Mouse (Mus musculus) embryonic stem cell, embryonic (primary cell): ENCODE measurements around the gene Nhp2.

Source experiments
- CTCF ChIA-PET, 4 experiments: fragments of 300-600 bp in 2 of 4; fragments of 350-600 bp in 2 of 4; sonication (Branson Sonifier 250); formaldehyde crosslinking; loops; one replicate each; lab custom pipeline; 2022; ENCODE audit warnings: inconsistent platforms in 2 of 4; lab: Charles Lee
- POLR2A ChIA-PET, 4 experiments: fragments of 300-600 bp in 2 of 4; fragments of 350-600 bp in 2 of 4; sonication (Branson Sonifier 250); formaldehyde crosslinking; loops; one replicate each; lab custom pipeline; 2022; ENCODE audit warnings: antibody characterized with exemption in 4 of 4, inconsistent platforms in 1 of 4; lab: Charles Lee

Gene Nhp2

GRCm38 (mm10) chr11:51649111-51649888 is 29.8 kb downstream of the Nhp2 start:
- POLR2A ChIA-PET: interaction anchor here (0.7 to 56.0 kb wide), 38 partner anchors 9 to 1437 kb away, joined by 3 to 3635 read pairs (median 11); partner anchors contain the start of genes Hnrnpab (in 4 of the 4), 0610009B22Rik (in 3 of the 4), Nhp2 (in 3 of the 4) and Phykpl (in 3 of the 4)

GRCm38 (mm10) chr11:51649889-51650199 is 30.3 kb downstream of the Nhp2 start:
- CTCF ChIA-PET: interaction anchor here (0.6 to 3.5 kb wide), 17 partner anchors 12 to 65 kb away, joined by 3 to 19 read pairs (median 4); partner anchors contain the start of genes Phykpl (in 1 of the 4) and Rmnd5b (in 1 of the 4)

More at GRCm38 (mm10) chr11:51649111-51649888, 29.8 kb downstream of the Nhp2 start:
- CTCF ChIA-PET: interaction anchor here (0.6 to 3.5 kb wide), 17 partner anchors 11 to 65 kb away, joined by 3 to 19 read pairs (median 4); partner anchors contain the start of genes Phykpl (in 1 of the 4) and Rmnd5b (in 1 of the 4)

GRCm38 (mm10) chr11:51650261-51650660 is 30.7 kb downstream of the Nhp2 start:
- ChIA-PET POLR2A (interaction anchor here (0.8 to 56.0 kb wide), 34 partner anchors 8 to 113 kb away, joined by 3 to 3635 read pairs (median 12); partner anchors contain the start of genes Hnrnpab (in 4 of the 4), 0610009B22Rik (in 3 of the 4), Nhp2 (in 3 of the 4) and Phykpl (in 3 of the 4)), CTCF (interaction anchor here (0.7 to 3.5 kb wide), 17 partner anchors 11 to 66 kb away, joined by 3 to 19 read pairs (median 4); partner anchors contain the start of genes Phykpl (in 1 of the 4) and Rmnd5b (in 1 of the 4))

More at GRCm38 (mm10) chr11:51649889-51650199, 30.3 kb downstream of the Nhp2 start:
- POLR2A ChIA-PET: interaction anchor here (0.8 to 56.0 kb wide), 34 partner anchors 8 to 114 kb away, joined by 3 to 3635 read pairs (median 12); partner anchors contain the start of genes Hnrnpab (in 4 of the 4), 0610009B22Rik (in 3 of the 4), Nhp2 (in 3 of the 4) and Phykpl (in 3 of the 4)

GRCm38 (mm10) chr11:51650691-51651515 is 31.4 kb downstream of the Nhp2 start, which contains the start of the genes N4bp3 and D930048N14Rik:
Gene N4bp3, minus strand, starts transcription at chr11:51650842.
Gene D930048N14Rik, plus strand, starts transcription at chr11:51650954.
- POLR2A ChIA-PET: interaction anchor here (0.5 to 56.0 kb wide), 32 partner anchors 7 to 618 kb away, joined by 3 to 3635 read pairs (median 12); partner anchors contain the start of genes 0610009B22Rik (in 3 of the 4), Hnrnpab (in 3 of the 4), Nhp2 (in 3 of the 4) and Phykpl (in 3 of the 4)
- CTCF ChIA-PET: interaction anchor here in 3 of 4 experiments (0.7 to 3.5 kb wide), 13 partner anchors 11 to 415 kb away, joined by 3 to 19 read pairs (median 4); partner anchors contain the start of genes Phykpl (in 1 of the 3) and Rmnd5b (in 1 of the 3)

- ChIA-PET CTCF (interaction anchor here in 2 of 4 experiments (0.6 to 1.2 kb wide), 5 partner anchors 17 to 36 kb away, joined by 3 read pairs; no protein-coding TSS in a partner anchor), POLR2A (interaction anchor here in 3 of 4 experiments (0.6 to 13.3 kb wide), 14 partner anchors 9 to 165 kb away, joined by 3 to 252 read pairs (median 6); partner anchors contain the start of genes 0610009B22Rik (in 2 of the 3), Hnrnpab (in 2 of the 3), D930048N14Rik (in 1 of the 3) and N4bp3 (in 1 of the 3))
These were observed 33.4 kb downstream of the Nhp2 start for GRCm38 (mm10) chr11:51652889-51653418.

GRCm38 (mm10) chr11:51653736-51654135 is 34.2 kb downstream of the Nhp2 start:
- ChIA-PET POLR2A (interaction anchor here in 3 of 4 experiments (0.8 to 13.3 kb wide), 11 partner anchors 8 to 110 kb away, joined by 3 to 252 read pairs (median 6); partner anchors contain the start of genes 0610009B22Rik (in 2 of the 3), Hnrnpab (in 2 of the 3), D930048N14Rik (in 1 of the 3) and N4bp3 (in 1 of the 3)), CTCF (interaction anchor here in 3 of 4 experiments (0.6 to 1.4 kb wide), 3 partner anchors 16 to 38 kb away, joined by 3 to 4 read pairs (median 3); no protein-coding TSS in a partner anchor)

GRCm38 (mm10) chr11:51654891-51655290 is 35.4 kb downstream of the Nhp2 start:
- POLR2A ChIA-PET: interaction anchor here in 3 of 4 experiments (0.7 to 13.3 kb wide), 9 partner anchors 11 to 63 kb away, joined by 4 to 252 read pairs (median 11); partner anchors contain the start of genes 0610009B22Rik (in 2 of the 3), D930048N14Rik (in 1 of the 3), Hnrnpab (in 1 of the 3) and N4bp3 (in 1 of the 3)
- CTCF ChIA-PET: interaction anchor here in 2 of 4 experiments (1.2 to 1.4 kb wide), 2 partner anchors 17 to 27 kb away, joined by 3 to 4 read pairs; no protein-coding TSS in a partner anchor

GRCm38 (mm10) chr11:51656798-51657521 is 37.4 kb downstream of the Nhp2 start:
- POLR2A ChIA-PET: interaction anchor here in 3 of 4 experiments (0.7 to 13.3 kb wide), 31 partner anchors 8 to 361 kb away, joined by 3 to 252 read pairs (median 6); partner anchors contain the start of genes 0610009B22Rik (in 3 of the 3), Hnrnpab (in 3 of the 3), D930048N14Rik (in 2 of the 3) and N4bp3 (in 2 of the 3)
- CTCF ChIA-PET: interaction anchor here in 2 of 4 experiments (0.7 to 1.6 kb wide), 5 partner anchors 21 to 426 kb away, joined by 3 to 9 read pairs (median 5); partner anchors contain the start of gene Rmnd5b (in 1 of the 2)

- CTCF ChIA-PET: interaction anchor here in 2 of 4 experiments (0.6 to 1.6 kb wide), 3 partner anchors 23 to 151 kb away, joined by 3 to 9 read pairs (median 3); no protein-coding TSS in a partner anchor
- POLR2A ChIA-PET: interaction anchor here (0.5 to 13.3 kb wide), 32 partner anchors 9 to 629 kb away, joined by 3 to 252 read pairs (median 7); partner anchors contain the start of genes Hnrnpab (in 3 of the 4), 0610009B22Rik (in 2 of the 4), D930048N14Rik (in 2 of the 4) and N4bp3 (in 2 of the 4)
These were observed 38.8 kb downstream of the Nhp2 start for GRCm38 (mm10) chr11:51658291-51658690.

GRCm38 (mm10) chr11:51658705-51659104 is 39.2 kb downstream of the Nhp2 start:
- POLR2A ChIA-PET: interaction anchor here (0.5 to 13.3 kb wide), 35 partner anchors 10 to 628 kb away, joined by 3 to 252 read pairs (median 6); partner anchors contain the start of genes Hnrnpab (in 3 of the 4), 0610009B22Rik (in 2 of the 4), D930048N14Rik (in 2 of the 4) and N4bp3 (in 2 of the 4)
- CTCF ChIA-PET: interaction anchor here in 3 of 4 experiments (0.6 to 1.6 kb wide), 8 partner anchors 19 to 150 kb away, joined by 3 to 9 read pairs (median 3); no protein-coding TSS in a partner anchor

GRCm38 (mm10) chr11:51661867-51662365 is 42.4 kb downstream of the Nhp2 start:
- POLR2A ChIA-PET: interaction anchor here in 3 of 4 experiments (0.5 to 13.3 kb wide), 39 partner anchors 9 to 154 kb away, joined by 3 to 252 read pairs (median 6); partner anchors contain the start of genes 0610009B22Rik (in 2 of the 3), D930048N14Rik (in 2 of the 3), Hnrnpab (in 2 of the 3) and N4bp3 (in 2 of the 3)

GRCm38 (mm10) chr11:51662632-51663031 is 43.1 kb downstream of the Nhp2 start:
- CTCF ChIA-PET: interaction anchor here (0.6 to 1.8 kb wide), 10 partner anchors 13 to 57 kb away, joined by 3 to 9 read pairs (median 3); no protein-coding TSS in a partner anchor
- POLR2A ChIA-PET: interaction anchor here in 3 of 4 experiments (0.5 to 13.3 kb wide), 32 partner anchors 9 to 153 kb away, joined by 3 to 252 read pairs (median 8); partner anchors contain the start of genes 0610009B22Rik (in 3 of the 3), D930048N14Rik (in 2 of the 3), Hnrnpab (in 2 of the 3) and N4bp3 (in 2 of the 3)

More at GRCm38 (mm10) chr11:51661867-51662365, 42.4 kb downstream of the Nhp2 start:
- CTCF ChIA-PET: interaction anchor here (0.6 to 1.8 kb wide), 12 partner anchors 12 to 122 kb away, joined by 3 to 9 read pairs (median 4); partner anchors contain the start of genes D930048N14Rik (in 1 of the 4) and N4bp3 (in 1 of the 4)

- POLR2A ChIA-PET: interaction anchor here in 2 of 4 experiments (1.3 to 13.3 kb wide), 7 partner anchors 8 to 61 kb away, joined by 4 to 252 read pairs (median 95); partner anchors contain the start of genes 0610009B22Rik (in 1 of the 2), D930048N14Rik (in 1 of the 2), Hnrnpab (in 1 of the 2) and N4bp3 (in 1 of the 2)
- CTCF ChIA-PET: interaction anchor here in 1 of 4 experiments (1.5 kb wide), 1 partner anchor 16 kb away, joined by 4 read pairs; no protein-coding TSS in a partner anchor
These were observed 45.2 kb downstream of the Nhp2 start for GRCm38 (mm10) chr11:51664747-51665146.
